Mouse (Mus musculus): Measurements from ENCODE around the gene Ahsa1. TPM values are rescaled to one million over a fixed set of nuclear protein-coding genes. Genes with fewer than 3 reads are reported as not detected.
"Not testable (repeated sequence)": the region's sequence is repeated elsewhere in the genome, so short reads cannot be mapped to it uniquely, and the experiment has no call there.

Ahsa1 gene
- total RNA-seq, 2 experiments from 2014 or later = 104 to 108 TPM

- no peak for DNase-seq
Observed at GRCm38 (mm10) chr12:87281766-87282165, 15.5 kb downstream of the Ahsa1 start.

- no peak for DNase-seq
Observed at GRCm38 (mm10) chr12:87282743-87283142, 16.5 kb downstream of the Ahsa1 start.

- no peak for DNase-seq
Observed at GRCm38 (mm10) chr12:87283706-87284105, 17.4 kb downstream of the Ahsa1 start.

GRCm38 (mm10) chr12:87284268-87284667, 18.0 kb downstream of the Ahsa1 start:
- no peak for DNase-seq

- DNase-seq = no peak
Observed at GRCm38 (mm10) chr12:87284726-87285125, 18.4 kb downstream of the Ahsa1 start.

- DNase-seq = no peak
Observed at GRCm38 (mm10) chr12:87289100-87289499, 22.8 kb downstream of the Ahsa1 start.

- no peak for DNase-seq
Observed at GRCm38 (mm10) chr12:87293934-87294333, 27.7 kb downstream of the Ahsa1 start.

GRCm38 (mm10) chr12:87299037-87299656, 32.9 kb downstream of the Ahsa1 start:
- DNase-seq = peak; percentile 48

GRCm38 (mm10) chr12:87299657-87300440, 33.6 kb downstream of the Ahsa1 start, which contains the start of gene Ism2:
Ism2 (minus strand) TSS chr12:87299705.
- DNase-seq = peak; percentile 19

- DNase-seq = no peak
Observed at GRCm38 (mm10) chr12:87300441-87300690, 34.1 kb downstream of the Ahsa1 start.

- no peak for DNase-seq
Observed at GRCm38 (mm10) chr12:87301189-87301588, 34.9 kb downstream of the Ahsa1 start.

GRCm38 (mm10) chr12:87305767-87306583, 39.7 kb downstream of the Ahsa1 start:
- DNase-seq = no peak

GRCm38 (mm10) chr12:87306584-87306844, 40.2 kb downstream of the Ahsa1 start:
- not testable (repeated sequence) for DNase-seq

- DNase-seq = no peak
Observed at GRCm38 (mm10) chr12:87313098-87313497, 46.8 kb downstream of the Ahsa1 start.

GRCm38 (mm10) chr12:87317951-87318350, 51.7 kb downstream of the Ahsa1 start:
- no peak for DNase-seq

- DNase-seq = no peak
Observed at GRCm38 (mm10) chr12:87319229-87319628, 53.0 kb downstream of the Ahsa1 start.

Small RNA genes within 50 kb of the gene (microRNA-seq; reads per million reads assigned to microRNA genes)
- 0 reads per million in 2 experiments for gene Gm47293

Other genes starting within 250 kb of the Ahsa1 start
- under 1 TPM; 0.23 to 0.29 TPM for gene Tmem63c, start 245.1 kb upstream of the Ahsa1 start, total RNA-seq (2021)
- gene Ngb, start 163.9 kb upstream of the Ahsa1 start, total RNA-seq (2021) = under 1 TPM in 1 of 2 experiments, not detected in 1; 0.28 TPM
- 10 to 100 TPM; 47.1 to 49.6 TPM for gene Gstz1, start 119.3 kb upstream of the Ahsa1 start, total RNA-seq (2021)
- 1 to 10 TPM; 6.3 to 8.9 TPM for gene Pomt2, start 118.5 kb upstream of the Ahsa1 start, total RNA-seq (2021)
- gene Samd15, start 66.8 kb upstream of the Ahsa1 start, total RNA-seq (2021) = under 1 TPM; 0.14 to 0.50 TPM
- 1 to 10 TPM; 2.4 to 3.5 TPM for gene Tmed8, start 66.0 kb upstream of the Ahsa1 start, total RNA-seq (2021)
- under 1 TPM in 1 of 2 experiments, not detected in 1; 0.27 TPM for gene Noxred1, start 27.7 kb upstream of the Ahsa1 start, total RNA-seq (2021)
- 10 to 100 TPM; 12.1 to 14.5 TPM for gene Vipas39, start 223 bp upstream of the Ahsa1 start, total RNA-seq (2021)
- not detected for gene Ism2, start 33.2 kb downstream of the Ahsa1 start, total RNA-seq (2021)
- gene Sptlc2, start 121.9 kb downstream of the Ahsa1 start, total RNA-seq (2021) = 10 to 100 TPM; 28.6 to 30.0 TPM
- 100 to 1,000 TPM; 152 to 169 TPM for gene Slirp, start 177.4 kb downstream of the Ahsa1 start, total RNA-seq (2021)
- 10 to 100 TPM in 1 of 2 experiments, 1 to 10 TPM in 1; 7.6 to 13.6 TPM for gene Alkbh1, start 177.5 kb downstream of the Ahsa1 start, total RNA-seq (2021)
- 10 to 100 TPM; 52.4 to 53.5 TPM for gene Snw1, start 205.8 kb downstream of the Ahsa1 start, total RNA-seq (2021)
- gene Gm5788, start 228.2 kb downstream of the Ahsa1 start, total RNA-seq (2021) = not detected
- not detected for gene Gm8300, start 247.8 kb downstream of the Ahsa1 start, total RNA-seq (2021)

All from gastrocnemius, postnatal 10 days (tissue).